Mouse (Mus musculus) cerebellum, adult 11-12 months (tissue): Measurements from ENCODE around the gene Cisd1.
A peak's percentile ranks its signal among the peaks of the same experiment; 100 is the strongest.

Experiments used
- DNase-seq: peaks from one replicate; pipeline ENCODE4 v3.0.0; 2022

Cisd1 gene

GRCm38 (mm10) chr10:71323669-71324068 lies 21.1 kb downstream of the Cisd1 start:
- DNase-seq: no peak

- DNase-seq: no peak
These were observed 28.3 kb downstream of the Cisd1 start for GRCm38 (mm10) chr10:71316497-71316896.

- DNase-seq: no peak
These were observed 28.7 kb downstream of the Cisd1 start for GRCm38 (mm10) chr10:71316056-71316455.

- no peak for DNase-seq
These were observed 30.2 kb downstream of the Cisd1 start for GRCm38 (mm10) chr10:71314596-71314995.

- no peak for DNase-seq
These were observed 34.5 kb downstream of the Cisd1 start for GRCm38 (mm10) chr10:71310288-71310687.

- DNase-seq: no peak
These were observed 36.6 kb downstream of the Cisd1 start for GRCm38 (mm10) chr10:71308199-71308598.

GRCm38 (mm10) chr10:71306759-71307158 lies 38.0 kb downstream of the Cisd1 start:
- DNase-seq: no peak

- DNase-seq: no peak
These were observed 38.6 kb downstream of the Cisd1 start for GRCm38 (mm10) chr10:71306190-71306589.

GRCm38 (mm10) chr10:71302490-71302889 lies 42.3 kb downstream of the Cisd1 start:
- DNase-seq: no peak

- DNase-seq: peak; percentile 55
These were observed 44.6 kb downstream of the Cisd1 start for GRCm38 (mm10) chr10:71300161-71300560.

GRCm38 (mm10) chr10:71293245-71293644 lies 51.5 kb downstream of the Cisd1 start:
- no peak for DNase-seq

- DNase-seq: no peak
These were observed 52.5 kb downstream of the Cisd1 start for GRCm38 (mm10) chr10:71292254-71292653.

- no peak for DNase-seq
These were observed 53.0 kb downstream of the Cisd1 start for GRCm38 (mm10) chr10:71291801-71292200.

GRCm38 (mm10) chr10:71291179-71291661 lies 53.5 kb downstream of the Cisd1 start:
- no peak for DNase-seq

GRCm38 (mm10) chr10:71285126-71285580 lies 59.6 kb downstream of the Cisd1 start, which contains the start of gene Ube2d1:
TSS of gene Ube2d1 (minus strand) at chr10:71285262.
- DNase-seq: peak; percentile 91

- no peak for DNase-seq
These were observed 60.1 kb downstream of the Cisd1 start for GRCm38 (mm10) chr10:71284511-71285125.

GRCm38 (mm10) chr10:71284131-71284510 lies 60.6 kb downstream of the Cisd1 start:
- no peak for DNase-seq
